Mouse (Mus musculus) ES-E14 (cell line): ENCODE results near the gene Hnrnpk.

Experiments used
- CHD2 ChIP-seq: IDR thresholded peaks from 2 replicates; pipeline ENCODE4 v1.6.1; 2014; ENCODE audit warnings: mild to moderate bottlenecking, low read depth, low read length, inconsistent platforms
- ZNF384 ChIP-seq: IDR thresholded peaks from 2 replicates; pipeline ENCODE4 v1.6.1; 2012; ENCODE audit warnings: low read depth, low read length, inconsistent platforms

DNA sequence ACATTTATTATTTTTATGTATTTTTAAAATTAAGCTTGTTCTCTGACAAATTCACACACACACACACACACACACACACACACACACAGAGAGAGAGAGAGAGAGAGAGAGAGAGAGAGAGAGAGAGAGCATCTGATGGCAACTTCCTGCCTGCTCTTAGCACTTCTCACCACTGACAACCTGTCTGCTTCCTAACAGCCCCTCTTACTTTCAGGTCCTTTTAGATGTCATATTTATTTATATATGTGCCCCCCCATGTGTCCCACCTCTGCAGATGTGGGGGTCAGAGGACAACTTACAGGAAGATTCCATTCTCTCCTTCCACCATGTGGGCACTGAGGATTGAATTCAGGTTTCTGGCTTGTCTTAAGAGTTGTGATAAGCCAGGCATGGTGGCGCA lies 16.1 kb upstream of the Hnrnpk start:
- TF ChIP-seq CHD2: no peak
- no peak for TF ChIP-seq ZNF384
